Mouse (Mus musculus): ENCODE results near the gene Gm3259.
"Not testable (repeated sequence)": the region's sequence is repeated elsewhere in the genome, so short reads cannot be mapped to it uniquely, and the experiment has no call there.

Gene Gm3259

DNA sequence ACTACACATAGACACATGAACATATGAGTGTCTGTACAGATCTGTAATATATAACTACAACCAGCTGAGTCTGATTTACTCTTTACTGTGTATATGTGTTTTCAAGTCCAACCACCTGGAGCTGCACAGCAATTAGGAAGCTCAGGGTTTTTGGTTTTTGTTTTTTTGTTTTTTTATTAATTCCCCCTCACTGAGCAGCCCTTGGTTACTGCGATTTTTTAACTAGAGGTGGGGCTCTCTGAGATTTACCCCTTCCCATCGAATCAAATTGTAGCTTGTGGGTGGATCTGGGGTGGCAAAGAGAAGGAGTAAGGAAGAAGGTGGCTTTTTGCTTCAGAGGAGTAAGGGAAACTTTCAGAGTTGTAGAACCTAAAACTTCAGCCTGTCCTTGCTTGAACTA is at the start of gene Gm3259:
Gene Gm3259, plus strand, starts transcription at position 301 of the 400 bp plus-strand sequence.
- not testable (repeated sequence) for DNase-seq

DNA sequence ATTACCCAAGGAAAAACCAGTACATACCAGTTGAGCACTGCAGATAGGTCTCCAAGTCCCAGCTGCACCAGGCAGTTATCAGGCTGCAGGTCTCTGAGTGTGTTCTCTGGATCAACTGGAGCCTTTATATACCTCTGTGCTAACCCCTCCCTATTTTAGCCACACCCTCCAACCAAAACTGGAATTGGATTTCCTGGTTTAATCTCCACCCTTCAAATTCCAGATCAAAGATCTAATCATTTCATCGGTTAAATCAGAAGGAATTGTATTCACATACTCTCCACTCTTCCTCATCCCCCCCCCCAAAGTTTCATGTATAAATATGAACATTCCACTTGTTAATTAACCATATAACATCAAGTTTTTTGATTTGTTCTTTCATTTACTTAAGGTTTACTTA is 33.0 kb upstream of the Gm3259 start, which contains the start of gene Gm10424:
Gene Gm10424, minus strand, starts transcription at position 101 of the 400 bp plus-strand sequence.
- DNase-seq: not testable (repeated sequence)

Measured in cerebellum, adult 11-12 months (tissue).